Mouse (Mus musculus): ENCODE results near the gene Rpl36.

The Rpl36 gene

DNA sequence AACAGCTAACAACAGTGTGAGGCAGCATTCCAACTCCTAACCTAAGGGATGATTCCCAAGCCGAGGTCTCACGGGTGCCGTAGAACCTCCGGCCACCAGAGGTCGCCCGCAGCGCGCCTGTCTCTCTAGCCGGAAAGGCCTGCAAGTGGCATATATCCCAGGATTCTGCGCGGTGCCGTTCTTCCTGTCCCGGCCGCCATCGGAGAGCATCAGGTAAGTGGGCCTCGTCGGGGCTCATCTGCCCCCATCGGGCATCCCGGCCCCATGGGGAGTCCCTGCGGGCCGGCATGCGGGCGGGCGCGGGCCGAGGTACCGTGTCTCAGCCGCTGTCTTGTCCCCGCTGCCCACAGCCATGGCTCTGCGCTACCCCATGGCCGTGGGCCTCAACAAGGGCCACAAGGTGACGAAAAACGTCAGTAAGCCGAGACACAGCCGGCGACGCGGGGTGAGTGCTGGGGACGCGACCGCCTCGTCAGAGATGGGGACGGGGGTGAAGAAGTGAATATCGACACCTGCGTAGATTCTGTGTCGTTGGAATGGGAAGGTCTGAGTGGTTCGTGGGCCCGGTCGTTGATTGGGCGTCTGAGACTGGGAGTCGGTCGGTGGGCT, at the start of gene Rpl36:
Rpl36 (plus strand) TSS at position 181 of the 609 bp plus-strand sequence.
- peak; percentile 96 to 97 for DNase-seq (ENCODE audit: low spot score in 2 of 2)

DNA sequence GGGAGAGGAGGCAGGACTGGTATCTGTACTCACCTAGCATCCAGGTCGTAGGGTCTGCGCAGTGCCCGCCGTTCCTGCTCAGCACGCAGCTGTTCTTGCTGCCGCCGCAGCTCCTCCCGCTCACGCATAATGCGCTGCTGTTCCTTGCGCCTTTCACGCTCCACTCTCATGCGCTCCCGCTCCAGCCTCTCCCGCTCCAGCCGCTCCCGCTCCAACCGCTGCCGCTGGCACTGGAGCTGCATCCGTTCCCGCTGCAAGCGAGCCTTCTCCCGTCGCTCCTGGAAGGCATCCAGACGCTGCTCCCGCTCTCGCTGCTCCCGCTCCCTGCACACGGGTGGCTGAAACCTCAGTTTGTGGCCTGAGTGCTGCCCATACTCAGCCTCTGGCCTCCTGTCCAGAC, 46.9 kb upstream of the Rpl36 start:
- DNase-seq (ENCODE audit: low spot score in 2 of 2): no peak

DNA sequence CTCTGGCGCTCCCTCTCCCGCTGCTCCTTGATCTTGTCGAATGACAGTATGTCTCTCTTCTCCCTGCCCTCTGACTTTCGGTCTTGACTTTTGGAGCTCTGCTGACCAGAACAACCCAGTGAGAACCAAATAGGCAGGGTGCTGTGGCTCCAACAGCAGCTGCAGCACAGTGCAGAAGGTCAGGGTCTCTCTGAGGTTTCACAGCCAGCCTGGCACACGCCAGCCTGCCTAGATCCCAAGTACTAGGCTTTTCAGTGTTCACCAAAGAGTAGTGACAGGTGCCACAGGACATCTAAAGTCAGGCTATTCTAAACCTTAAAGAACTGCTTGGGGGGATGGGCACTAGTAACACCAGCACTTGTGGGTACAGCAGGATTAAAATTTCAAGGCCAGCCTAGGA, 46.3 kb upstream of the Rpl36 start:
- DNase-seq (ENCODE audit: low spot score in 2 of 2): no peak

DNA sequence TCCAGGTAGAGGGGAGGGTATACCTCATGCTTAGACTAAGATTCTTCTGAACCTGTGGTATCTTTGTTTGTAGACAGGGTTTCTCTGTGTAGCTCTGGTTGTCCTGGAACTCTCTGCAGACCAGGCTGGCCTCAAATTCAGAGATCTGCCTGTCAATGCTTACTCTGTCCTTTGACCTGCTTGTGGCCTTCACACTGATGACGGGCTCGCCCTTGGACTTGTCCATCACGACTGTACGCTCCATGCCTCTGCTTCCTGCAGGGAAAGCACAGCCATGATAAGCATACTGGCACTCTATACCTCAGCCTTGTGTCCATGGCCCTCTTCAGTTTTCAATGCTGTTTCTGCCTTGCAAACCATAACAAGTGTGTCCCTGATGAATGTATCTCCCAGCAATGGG, 45.8 kb upstream of the Rpl36 start:
- DNase-seq (ENCODE audit: low spot score in 2 of 2): no peak

DNA sequence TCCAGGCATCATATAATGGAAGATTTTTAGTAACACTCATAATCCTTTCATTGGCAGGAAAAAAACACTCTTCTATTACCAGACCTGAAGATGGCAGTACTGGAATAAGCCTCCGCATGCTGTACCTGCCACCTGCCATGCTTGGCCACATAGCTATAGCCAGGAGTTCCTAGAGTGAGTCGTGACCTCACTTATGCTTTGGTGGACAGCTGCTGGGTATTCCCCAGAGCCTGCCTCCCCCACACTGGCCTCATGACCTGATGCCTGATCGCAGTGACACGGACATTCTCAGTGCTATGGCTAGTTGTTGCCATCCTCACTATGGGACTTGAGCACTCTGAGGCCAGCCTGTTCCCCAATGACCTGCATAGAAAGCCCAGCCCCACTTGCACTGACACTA, 42.9 kb upstream of the Rpl36 start:
- no peak for DNase-seq (ENCODE audit: low spot score in 2 of 2)

DNA sequence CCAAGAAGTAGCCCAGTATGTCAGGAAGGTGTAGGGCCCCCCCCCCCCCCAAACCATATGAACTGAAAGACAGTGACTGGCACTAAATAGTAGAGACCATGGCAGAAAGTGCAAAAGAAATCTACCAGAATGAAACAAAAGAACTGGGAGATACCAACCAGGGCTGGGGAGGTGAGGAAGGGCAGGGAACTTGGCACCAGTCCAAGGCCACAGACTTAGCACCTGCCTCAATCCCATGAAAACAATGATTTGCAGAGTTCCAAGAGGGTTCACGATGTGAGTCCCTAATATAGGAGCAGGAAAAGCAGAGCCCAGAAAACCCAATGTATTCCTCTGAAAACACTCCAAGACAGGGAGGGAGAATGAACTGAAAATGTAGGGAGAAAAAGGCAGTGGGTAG, 41.1 kb upstream of the Rpl36 start:
- no peak for DNase-seq (ENCODE audit: low spot score in 2 of 2)

DNA sequence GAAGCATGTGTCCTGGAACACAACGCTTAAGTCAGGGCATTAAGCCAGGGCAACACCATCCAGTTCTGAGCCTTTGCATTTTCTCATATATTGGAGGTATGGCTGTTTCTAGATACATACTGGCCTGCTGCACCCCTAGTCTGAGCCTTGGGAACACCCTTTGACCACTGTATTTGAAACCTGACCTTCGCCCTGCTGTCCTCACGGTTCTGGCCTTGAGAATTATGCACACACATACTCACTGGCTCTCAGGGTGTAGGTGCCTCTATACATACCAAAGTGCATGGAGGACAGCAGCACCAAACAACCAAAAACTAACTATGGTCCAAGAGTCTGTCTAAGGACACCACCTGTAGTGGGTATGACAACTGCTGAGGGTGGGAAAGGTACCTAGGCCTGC, 40.3 kb upstream of the Rpl36 start:
- no peak for DNase-seq (ENCODE audit: low spot score in 2 of 2)

DNA sequence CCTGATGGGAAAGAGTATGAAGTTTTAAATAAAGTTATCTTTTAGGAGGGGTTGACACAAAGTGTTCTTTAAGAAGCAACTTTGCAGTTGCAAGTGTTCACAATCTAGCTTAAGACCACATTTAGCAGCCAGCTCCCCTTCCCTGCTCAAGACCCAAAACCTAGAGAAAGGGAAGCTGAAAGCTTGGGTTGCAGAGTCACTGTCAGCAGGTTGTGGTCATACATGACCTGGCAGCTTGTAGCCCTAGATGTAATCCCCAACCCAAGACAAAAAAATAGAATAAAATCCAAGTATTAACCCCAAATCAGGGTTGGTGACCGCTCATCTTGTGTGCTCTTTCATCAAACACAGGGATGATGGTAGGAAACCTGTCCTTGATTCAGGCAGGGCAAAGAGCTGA, 30.1 kb upstream of the Rpl36 start:
- no peak for DNase-seq (ENCODE audit: low spot score in 2 of 2)

DNA sequence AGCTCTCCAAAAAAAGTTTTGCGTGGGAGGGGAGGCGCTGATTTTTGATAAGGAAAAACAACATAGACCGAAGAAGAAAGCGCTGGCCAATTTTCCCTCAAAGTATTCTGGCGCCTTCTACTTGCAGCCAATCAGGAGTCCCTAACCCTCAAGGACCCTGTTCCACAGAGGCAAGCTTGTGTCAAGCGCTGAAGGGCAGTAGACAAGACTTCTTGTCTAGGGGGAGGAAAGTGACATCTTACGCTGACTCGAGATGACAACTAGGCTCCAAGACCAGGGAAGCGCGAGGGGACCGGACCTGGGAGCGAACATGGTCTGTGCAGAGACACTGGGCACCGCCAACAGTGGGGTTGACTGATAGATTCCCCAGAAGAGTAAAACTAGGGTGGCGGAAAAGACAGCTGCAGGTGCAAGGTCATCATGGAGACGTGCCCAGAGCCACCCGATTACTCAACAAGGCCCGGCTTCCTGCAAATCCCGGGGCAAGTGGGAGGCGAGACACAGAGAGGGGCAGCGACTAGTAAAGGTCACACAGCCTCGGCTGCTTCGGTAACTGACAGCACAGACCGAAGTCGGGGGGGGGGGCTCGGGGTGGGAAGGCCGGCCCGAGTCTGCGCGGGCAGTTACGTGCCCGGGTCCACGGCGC, 29.5 kb upstream of the Rpl36 start:
- DNase-seq (ENCODE audit: low spot score in 2 of 2): peak; percentile 51 to 62

DNA sequence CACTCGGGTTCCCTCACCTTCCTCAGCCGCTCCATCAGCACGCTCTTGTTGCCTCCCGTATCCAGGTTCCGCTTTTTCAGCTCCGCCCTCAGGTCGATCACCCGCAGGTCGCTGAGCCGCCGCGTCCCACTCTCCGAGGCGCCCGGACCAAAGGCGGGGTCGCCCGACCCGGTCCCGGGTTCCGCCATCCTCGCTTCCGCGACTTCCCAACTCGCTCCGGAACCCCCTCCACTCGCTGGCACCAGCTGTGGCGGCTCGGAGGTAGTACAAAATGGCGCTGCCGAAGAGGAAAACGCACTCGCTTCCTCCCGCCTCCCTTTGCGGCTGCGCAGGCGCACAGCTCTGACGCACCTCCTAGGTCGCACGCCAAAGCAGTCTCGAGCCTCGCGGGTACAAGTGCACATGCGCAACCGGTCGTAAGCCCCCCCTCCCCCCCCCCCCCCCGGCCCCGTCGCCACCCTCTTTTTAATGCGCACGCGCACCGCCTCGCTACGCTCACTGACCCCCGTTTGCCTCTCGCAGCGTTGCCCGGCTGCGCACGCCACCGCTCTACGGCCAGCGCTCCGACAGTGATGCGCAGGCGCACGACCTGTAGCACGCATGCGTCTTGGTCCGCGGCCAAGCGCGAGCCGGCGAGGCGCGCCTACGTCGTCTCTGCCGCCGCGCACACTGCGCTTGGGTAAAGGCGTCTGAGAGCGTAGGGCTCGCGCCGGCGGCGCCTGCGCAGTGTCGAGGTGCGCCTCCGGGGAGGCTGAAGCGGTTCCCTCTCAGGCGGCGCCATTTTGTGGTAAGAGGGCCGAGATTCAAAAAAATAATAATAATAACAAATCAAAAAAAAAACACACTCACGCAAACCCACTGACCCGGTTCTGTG, 28.7 kb upstream of the Rpl36 start, which contains the start of the genes Safb2 and Safb:
Safb2 (minus strand) TSS at position 329 of the 874 bp plus-strand sequence.
Safb (plus strand) TSS at position 569 of the 874 bp plus-strand sequence.
- peak; percentile 97 to 99 for DNase-seq (ENCODE audit: low spot score in 2 of 2)

DNA sequence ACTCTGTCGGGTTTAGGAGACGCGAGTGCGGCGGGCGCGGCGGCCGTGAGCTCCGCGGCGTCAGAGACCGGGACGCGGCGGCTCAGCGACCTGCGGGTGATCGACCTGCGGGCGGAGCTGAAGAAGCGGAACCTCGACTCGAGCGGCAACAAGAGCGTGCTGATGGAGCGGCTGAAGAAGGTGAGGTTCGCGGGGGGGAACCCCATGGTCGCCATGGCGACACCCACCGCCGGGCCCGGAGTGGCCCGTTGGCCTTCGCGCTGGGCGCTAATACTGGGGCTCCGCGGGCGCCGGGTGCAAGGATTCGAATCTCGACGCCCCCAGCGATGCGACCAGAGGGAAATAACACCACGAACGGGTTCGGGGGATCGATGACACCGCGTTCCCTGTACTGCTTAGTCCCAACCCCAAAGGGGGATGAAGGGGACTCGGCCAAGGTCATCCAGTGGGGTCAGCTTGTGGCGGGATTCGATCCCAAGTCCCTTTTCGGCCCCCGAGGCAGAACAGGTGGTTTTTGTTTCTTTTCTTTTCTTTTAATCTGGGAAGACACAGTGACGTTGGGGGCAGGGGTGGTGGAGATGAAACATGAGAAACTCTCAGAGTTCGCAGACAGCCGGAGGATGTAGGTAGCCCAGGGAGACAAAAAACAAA, 27.9 kb upstream of the Rpl36 start:
- DNase-seq (ENCODE audit: low spot score in 2 of 2): peak; percentile 75 to 80

DNA sequence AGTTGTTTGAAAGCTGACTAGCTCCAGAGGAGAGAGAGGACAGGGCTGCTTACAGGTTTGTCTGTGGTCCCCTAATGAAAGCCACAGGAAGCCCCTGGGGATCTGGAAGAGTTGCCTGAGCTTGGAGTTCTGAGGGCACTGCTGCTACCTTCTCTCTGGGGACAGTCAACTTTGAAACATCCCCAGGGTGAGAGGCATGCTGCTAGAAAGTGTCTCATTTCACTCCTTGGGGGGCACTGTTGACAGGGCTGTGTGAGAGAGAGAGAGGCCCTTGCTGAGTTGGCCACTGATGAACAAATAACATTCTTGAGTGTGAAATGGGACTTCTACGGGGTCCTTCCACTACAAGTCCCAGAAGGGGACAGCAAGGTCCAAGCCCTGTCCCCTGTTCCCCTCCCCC, 25.4 kb upstream of the Rpl36 start:
- DNase-seq (ENCODE audit: low spot score in 2 of 2): no peak

DNA sequence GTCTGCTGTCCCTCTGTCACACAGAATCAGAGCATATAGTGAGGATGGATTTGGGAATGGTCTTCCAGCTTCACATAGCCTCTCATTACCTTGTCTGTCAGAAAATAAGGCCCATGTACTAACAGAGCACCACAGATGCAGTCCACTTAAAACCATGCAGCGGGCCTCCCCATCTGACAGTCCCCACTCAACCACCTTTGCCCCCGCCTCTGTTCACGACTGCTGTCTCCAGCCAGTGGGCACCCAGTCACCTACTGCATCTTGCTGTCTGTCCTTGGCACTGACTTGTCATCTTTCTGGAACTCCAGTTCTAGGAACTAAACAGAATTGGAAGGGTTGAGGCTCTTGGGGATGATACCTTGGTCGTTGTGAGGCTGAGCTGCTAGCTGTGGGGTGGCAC, 24.3 kb upstream of the Rpl36 start:
- DNase-seq (ENCODE audit: low spot score in 2 of 2): no peak

DNA sequence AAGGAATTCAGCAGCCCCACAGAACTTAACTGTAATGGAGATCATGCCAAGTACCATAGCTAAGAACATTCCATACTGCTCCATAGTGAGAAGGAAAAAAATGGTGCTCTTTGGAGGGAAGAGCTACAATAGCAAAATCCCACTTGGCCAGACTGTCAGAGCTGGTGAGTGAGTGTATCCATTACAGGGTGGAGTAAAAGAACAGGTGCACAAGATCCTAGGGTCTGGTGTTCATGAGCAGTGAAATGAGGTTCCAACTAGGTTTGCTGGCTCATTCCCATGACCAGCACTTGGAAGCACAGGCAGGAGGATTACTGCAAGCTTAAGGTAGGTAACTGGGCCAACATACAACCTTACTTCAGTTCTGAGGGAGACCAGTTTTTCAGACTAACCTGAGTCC, 20.7 kb upstream of the Rpl36 start:
- DNase-seq (ENCODE audit: low spot score in 2 of 2): no peak

DNA sequence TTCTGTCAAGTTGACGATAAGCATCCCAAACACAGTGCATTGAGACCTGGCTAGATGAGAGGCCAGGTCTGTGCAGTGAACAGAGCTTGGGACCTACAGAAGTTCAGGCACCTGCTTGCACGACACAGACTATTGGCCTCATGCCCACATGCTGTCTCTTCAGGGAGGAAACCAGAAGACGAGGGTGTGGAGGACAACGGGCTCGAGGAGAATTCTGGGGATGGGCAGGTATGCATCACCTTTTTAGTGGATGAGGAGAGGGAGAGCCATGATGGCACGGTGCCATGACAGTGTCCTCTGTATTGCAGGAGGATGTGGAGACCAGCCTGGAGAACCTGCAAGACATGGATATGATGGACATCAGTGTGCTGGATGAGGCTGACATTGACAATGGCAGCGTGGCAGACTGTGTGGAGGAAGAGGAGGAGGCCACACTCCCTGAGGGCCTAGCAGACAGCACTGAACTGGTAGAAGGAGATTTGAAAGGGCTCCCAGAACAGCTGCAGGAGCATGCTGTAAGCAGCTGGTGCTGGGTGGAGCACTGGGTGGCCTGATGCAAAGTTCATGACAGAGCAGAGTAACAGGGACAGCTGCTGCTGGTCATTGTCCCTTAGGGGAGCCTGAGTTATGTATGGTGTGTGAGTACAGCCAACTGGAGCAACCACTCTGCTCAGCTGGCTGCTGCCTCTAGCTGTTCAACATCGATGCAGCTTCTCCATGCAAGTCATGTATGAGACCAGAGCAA, 19.5 kb upstream of the Rpl36 start:
- DNase-seq (ENCODE audit: low spot score in 2 of 2): no peak

DNA sequence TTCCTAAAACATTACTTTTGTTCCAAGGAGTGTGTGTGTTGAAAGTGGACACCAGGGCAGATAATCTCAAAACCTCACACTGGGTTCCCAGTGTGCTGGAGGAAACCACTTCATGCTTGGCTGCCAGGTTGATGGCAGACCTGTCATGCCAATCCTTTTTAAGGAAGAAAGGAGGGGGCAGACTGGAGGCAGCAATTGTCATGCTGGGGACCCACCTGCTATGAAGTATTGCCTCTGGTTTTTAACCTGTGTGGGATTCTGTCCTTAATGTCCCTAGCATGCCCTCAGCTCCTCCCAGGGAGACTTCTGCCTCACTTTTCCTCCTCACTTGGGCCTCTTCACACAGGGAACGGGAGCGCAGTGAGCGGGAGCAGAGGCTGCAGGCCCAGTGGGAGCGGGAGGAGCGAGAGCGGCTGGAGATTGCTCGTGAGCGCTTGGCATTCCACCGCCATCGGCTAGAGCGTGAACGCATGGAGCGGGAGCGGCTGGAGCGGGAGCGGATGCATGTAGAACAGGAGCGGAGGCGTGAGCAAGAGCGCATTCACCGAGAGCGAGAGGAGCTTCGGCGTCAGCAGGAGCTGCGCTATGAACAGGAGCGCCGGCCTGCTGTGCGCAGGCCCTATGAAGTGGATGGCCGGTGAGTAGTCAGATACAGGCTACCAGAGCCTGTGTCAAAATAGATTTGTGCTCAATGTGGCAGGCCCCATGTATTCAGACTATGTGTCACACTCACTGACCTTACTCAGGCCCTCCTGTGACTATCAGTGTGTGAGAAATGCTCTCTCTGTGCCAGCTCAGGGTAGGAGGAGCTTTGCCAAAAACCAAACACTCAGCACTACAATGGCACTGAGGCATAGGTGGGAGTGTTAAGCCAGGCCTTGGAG, 9.8 kb upstream of the Rpl36 start:
- no peak for DNase-seq (ENCODE audit: low spot score in 2 of 2)

DNA sequence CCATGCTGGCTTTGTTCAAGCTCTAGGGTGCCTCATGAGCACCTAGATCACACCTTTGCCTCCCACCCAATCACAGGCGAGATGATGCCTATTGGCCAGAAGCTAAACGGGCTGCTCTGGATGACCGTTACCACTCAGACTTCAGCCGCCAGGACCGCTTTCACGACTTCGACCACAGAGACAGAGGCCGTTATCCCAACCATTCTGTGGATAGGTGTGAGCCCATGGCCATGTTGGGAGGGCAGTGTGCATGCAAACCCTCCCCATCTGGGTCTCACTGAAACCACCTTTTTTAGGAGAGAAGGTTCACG, 9.2 kb upstream of the Rpl36 start:
- DNase-seq (ENCODE audit: low spot score in 2 of 2): no peak

DNA sequence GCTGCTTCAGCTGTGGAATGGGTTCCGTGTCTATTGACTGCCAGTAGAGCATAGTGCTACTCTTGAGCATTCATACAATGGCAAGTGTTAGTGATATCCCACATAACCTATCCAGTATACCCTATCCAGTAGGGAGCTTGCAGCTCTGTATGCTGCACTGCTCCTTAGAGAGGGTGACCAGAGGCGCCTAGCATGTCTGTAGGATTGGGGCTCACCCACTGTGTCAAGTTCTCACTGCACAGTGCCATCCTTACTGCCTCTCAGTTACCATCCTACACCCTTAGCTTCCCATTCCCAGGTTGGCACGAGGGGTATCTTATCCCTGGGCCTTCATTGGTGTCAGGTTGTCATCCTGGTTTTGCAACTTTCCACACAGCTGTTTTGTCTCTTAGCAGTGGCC, 8.8 kb upstream of the Rpl36 start:
- DNase-seq (ENCODE audit: low spot score in 2 of 2): no peak

DNA sequence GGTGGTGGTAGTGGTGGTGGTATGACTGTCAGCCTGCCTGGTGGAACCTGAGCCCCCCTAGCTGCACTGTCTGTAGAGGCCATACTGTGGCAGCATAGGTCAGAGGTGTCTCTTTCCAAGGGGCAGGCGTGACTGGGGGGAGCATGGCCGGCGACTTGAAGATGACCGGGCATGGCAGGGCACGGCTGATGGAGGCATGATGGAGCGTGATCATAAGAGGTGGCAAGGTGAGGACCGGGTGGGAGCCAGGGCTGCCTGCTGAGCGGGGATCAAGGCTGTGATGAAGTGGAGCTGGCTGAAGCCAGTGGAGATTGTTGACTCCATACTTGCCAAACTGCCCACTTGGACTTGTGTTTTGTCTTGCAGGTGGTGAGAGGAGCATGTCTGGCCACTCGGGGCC, 7.8 kb upstream of the Rpl36 start:
- no peak for DNase-seq (ENCODE audit: low spot score in 2 of 2)

DNA sequence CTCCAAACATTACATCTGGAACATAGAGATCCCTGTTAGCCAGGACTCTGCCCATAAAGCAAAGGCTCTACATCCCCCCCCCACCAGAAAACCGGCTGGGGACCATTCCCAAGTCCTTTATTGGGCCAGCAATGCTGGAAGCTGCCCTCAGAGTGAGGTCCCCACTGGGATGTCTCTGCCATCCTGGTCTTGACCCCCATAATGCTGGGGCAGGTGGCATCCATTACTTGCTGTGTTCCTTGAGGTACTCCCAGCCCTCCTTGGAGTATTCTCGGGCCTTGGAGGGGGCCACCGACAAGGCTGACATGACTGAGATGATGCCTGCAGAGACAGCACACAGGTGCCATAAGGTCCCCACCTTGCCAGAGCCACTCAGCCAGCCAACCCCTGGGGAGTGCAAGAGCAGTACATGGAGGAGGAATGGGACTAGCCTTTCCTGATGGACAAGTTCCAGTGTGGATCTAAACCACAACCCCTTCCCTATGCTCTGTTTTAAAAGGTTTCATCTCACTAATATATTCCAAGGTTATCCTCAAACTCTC, 5.6 kb upstream of the Rpl36 start:
- DNase-seq (ENCODE audit: low spot score in 2 of 2): no peak
